In the genomic region with DNA sequence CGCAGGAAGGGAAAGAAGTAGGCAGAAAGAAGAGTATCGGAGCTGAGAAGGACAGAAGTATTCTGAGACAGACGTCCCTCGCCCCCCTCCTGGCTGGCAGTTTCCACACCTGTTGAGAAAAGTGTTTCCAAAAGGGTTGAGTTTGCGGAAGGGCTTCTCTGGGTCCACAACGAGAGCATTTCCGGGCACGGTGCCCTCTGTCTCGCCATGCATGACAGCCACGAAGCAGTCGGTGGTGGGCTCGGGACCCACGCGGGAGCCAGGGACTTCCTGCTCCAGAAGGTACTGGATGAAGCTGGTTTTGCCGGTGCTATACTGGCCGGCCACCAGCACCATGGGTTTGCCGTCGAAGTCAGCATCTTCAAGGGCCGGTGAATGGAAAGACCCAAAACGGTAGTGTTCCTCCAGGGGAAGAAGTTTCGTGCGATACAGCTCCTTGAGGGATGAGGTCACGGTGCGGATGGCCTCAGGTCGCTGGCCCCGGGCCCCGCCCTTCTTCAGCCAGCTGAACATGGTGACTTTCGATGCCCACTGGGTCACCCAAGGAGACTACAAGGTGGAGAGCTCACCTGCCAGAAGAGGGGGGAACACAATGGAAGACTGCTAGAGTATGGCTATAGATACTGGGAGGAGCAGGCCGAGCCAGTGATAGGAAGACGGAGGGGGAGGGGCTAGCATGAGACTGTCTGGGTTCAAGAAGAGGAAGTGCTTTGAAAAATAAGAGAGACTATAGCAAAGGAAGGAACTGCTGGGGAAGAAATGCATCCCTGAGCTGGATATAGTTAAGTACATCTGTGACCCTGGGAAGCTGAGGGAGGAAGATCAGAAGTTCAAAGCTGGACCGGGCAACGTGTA, we compare ENCODE assay signal across 10 mouse cellular contexts. TPM values are rescaled to one million over a fixed set of nuclear protein-coding genes. Genes with fewer than 3 reads are reported as not detected.
DNase-seq lines count a peak whose midpoint lies in the region; ATAC-seq and TF ChIP-seq lines count a peak whose summit lies in the region.
"Had no signal": no experiment of that assay in that cellular context is flagged by ENCODE, and none has a peak within 500 bp of the region (broad histone marks: within the 10 kb centered on the region; RNA-seq: fewer than 3 reads in every experiment).

No protein-coding gene starts in this region.

- TF ChIP-seq POLR2A in heart, adult 2 months (IDR thresholded peaks at IDR 0.05; ENCODE audit: insufficient read depth, low read depth, low read length), result no peak

- peaks cover 22% of the 10 kb centered on the region for H3K36me3 ChIP-seq in heart, adult 2 months (ENCODE audit: control insufficient read depth, insufficient read depth, low read length)
- H3K36me3 ChIP-seq in lung, embryonic 14.5 days (ENCODE audit: insufficient read depth), result peaks cover 25% of the 10 kb centered on the region
- H3K36me3 ChIP-seq in embryonic facial prominence, embryonic 13.5 days, result peaks cover 9% of the 10 kb centered on the region
- no peaks in the 10 kb centered on the region for H3K36me3 ChIP-seq in hindbrain, postnatal 0 days (ENCODE audit: insufficient read depth, low read length)

- no peaks in the 10 kb centered on the region for H3K79me2 ChIP-seq in heart, adult 2 months (replicated peaks; ENCODE audit: control insufficient read depth, insufficient read depth, low read length)

- peak overlapping the region; percentile 58 for H3K4me3 ChIP-seq in heart, adult 2 months
- no peak overlapping the region for H3K4me3 ChIP-seq in lung, embryonic 14.5 days (ENCODE audit: low read depth, low read length)
- H3K4me3 ChIP-seq in embryonic facial prominence, embryonic 13.5 days, result no peak overlapping the region
- H3K4me3 ChIP-seq in hindbrain, postnatal 0 days (ENCODE audit: low read length), result no peak overlapping the region

- no peaks in the 10 kb centered on the region for H3K27me3 ChIP-seq in heart, adult 2 months (ENCODE audit: control insufficient read depth, insufficient read depth, low read length)
- no peaks in the 10 kb centered on the region for H3K27me3 ChIP-seq in lung, embryonic 14.5 days (ENCODE audit: insufficient read depth, low read length)
- H3K27me3 ChIP-seq in embryonic facial prominence, embryonic 13.5 days, result no peaks in the 10 kb centered on the region
- no peaks in the 10 kb centered on the region for H3K27me3 ChIP-seq in hindbrain, postnatal 0 days (ENCODE audit: insufficient read depth, low read length)

- peak overlapping the region; percentile 59 for H3K9ac ChIP-seq in heart, adult 2 months (ENCODE audit: low read depth, low read length)
- no peak overlapping the region for H3K9ac ChIP-seq in lung, embryonic 14.5 days
- H3K9ac ChIP-seq in embryonic facial prominence, embryonic 13.5 days, result no peak overlapping the region
- H3K9ac ChIP-seq in hindbrain, postnatal 0 days (replicated peaks; ENCODE audit: low read length), result no peak overlapping the region

- no peak for ATAC-seq in lung, embryonic 14.5 days (ENCODE audit: insufficient read depth)
- no peak for ATAC-seq in embryonic facial prominence, embryonic 13.5 days (ENCODE audit: insufficient number of reproducible peaks, insufficient read depth, low FRiP score, low TSS enrichment, low read depth)
- ATAC-seq in neutrophil, adult 5-6 weeks (ENCODE audit: extremely low read depth, insufficient number of reproducible peaks, low FRiP score, poor library complexity, severe bottlenecking), result peak; percentile 13; the same call in 1 of the 2 replicates
- ATAC-seq in hindbrain, postnatal 0 days, result no peak
- ATAC-seq: activated CD4-positive, CD25-positive, alpha-beta regulatory T cell, adult 4 months had no signal

- TF ChIP-seq EP300 in heart, adult 2 months (IDR thresholded peaks at IDR 0.05; ENCODE audit: insufficient read depth, low read depth, low read length), result no peak

- intact Hi-C loops in heart, adult 2 months (cut with DNase I), result no loop called here

- peak overlapping the region; percentile 97 for H3K27ac ChIP-seq in heart, adult 2 months
- peak overlapping the region; percentile 78 for H3K27ac ChIP-seq in lung, embryonic 14.5 days (ENCODE audit: low read depth)
- H3K27ac ChIP-seq in embryonic facial prominence, embryonic 13.5 days, result peak overlapping the region; percentile 98
- no peak overlapping the region for H3K27ac ChIP-seq in hindbrain, postnatal 0 days

- 35% methylated on average over 32 of the region's 32 CpGs for WGBS in heart, adult 2 months
- WGBS in lung, embryonic 14.5 days, result 81% methylated on average over 32 of the region's 32 CpGs
- WGBS in embryonic facial prominence, embryonic 13.5 days, result 83% methylated on average over 32 of the region's 32 CpGs
- 82% methylated on average over 32 of the region's 32 CpGs for WGBS in hindbrain, postnatal 0 days

- TF ChIP-seq CTCF in heart, adult 2 months (IDR thresholded peaks at IDR 0.05), result no peak
- TF ChIP-seq CTCF in lung, embryonic 14.5 days (IDR thresholded peaks at IDR 0.05; ENCODE audit: low read depth), result no peak
- no peak for TF ChIP-seq CTCF in hindbrain, postnatal 0 days (IDR thresholded peaks at IDR 0.05; ENCODE audit: low read depth)

- no peaks in the 10 kb centered on the region for H3K9me3 ChIP-seq in lung, embryonic 14.5 days (ENCODE audit: low read depth, low read length)
- no peaks in the 10 kb centered on the region for H3K9me3 ChIP-seq in embryonic facial prominence, embryonic 13.5 days
- H3K9me3 ChIP-seq in hindbrain, postnatal 0 days (ENCODE audit: low read length), result no peaks in the 10 kb centered on the region

- H3K4me1 ChIP-seq in heart, adult 2 months (ENCODE audit: control insufficient read depth, insufficient read depth, low read length), result peaks cover 22% of the 10 kb centered on the region
- peaks cover 25% of the 10 kb centered on the region for H3K4me1 ChIP-seq in lung, embryonic 14.5 days (ENCODE audit: insufficient read depth)
- peaks cover 57% of the 10 kb centered on the region for H3K4me1 ChIP-seq in embryonic facial prominence, embryonic 13.5 days
- no peaks in the 10 kb centered on the region for H3K4me1 ChIP-seq in hindbrain, postnatal 0 days (ENCODE audit: insufficient read depth, low read length)

- peak in 1 of 2 experiments; percentile 60 for DNase-seq in heart, adult 2 months
- DNase-seq in heart, adult 8-10 months (ENCODE audit: low spot score), result no peak
- DNase-seq in lung, embryonic 14.5 days, result peak; percentile 45
- no peak for DNase-seq in lung, postnatal 14 days
- no peak for DNase-seq in thymus, postnatal 0 days (ENCODE audit: low spot score)
- no peak for DNase-seq in hindbrain, postnatal 0 days (ENCODE audit: low spot score)
- DNase-seq: thymus, postnatal 14 days had no signal

- H3K4me2 ChIP-seq in lung, embryonic 14.5 days, result peak overlapping the region; percentile 57
- peak overlapping the region; percentile 49 for H3K4me2 ChIP-seq in embryonic facial prominence, embryonic 13.5 days
- no peak overlapping the region for H3K4me2 ChIP-seq in hindbrain, postnatal 0 days (ENCODE audit: low read depth, low read length)

RNA-seq across cellular contexts. Expression of a gene that starts 3.3 kb away (rescaled TPM):
- total RNA-seq in heart, adult 2 months (2021), result 10 to 100 TPM; 76.8 to 91.3 TPM
- polyA plus RNA-seq in heart, adult 2 months (2012; rRNA removed), result 81.9 and 100 TPM in 2 replicates
- total RNA-seq in heart, adult 8-10 months (2022), result 10 to 100 TPM; 54.4 to 95.0 (median 82.9) TPM
- 61.2 and 67.5 TPM in 2 replicates for polyA plus RNA-seq in lung, embryonic 14.5 days (2014; fragmentation: Nextera tagmentation; extraction: Ambion mirVana)
- polyA plus RNA-seq in embryonic facial prominence, embryonic 13.5 days (2015; fragmentation: Nextera tagmentation; extraction: Ambion mirVana), result 36.9 and 41.2 TPM in 2 replicates
- 2.1 and 3.1 TPM in 2 replicates for total RNA-seq in neutrophil, adult 5-6 weeks (2017)
- 5.1 and 6.5 TPM in 2 replicates for polyA plus RNA-seq in thymus, postnatal 0 days (2015; fragmentation: Nextera tagmentation; extraction: Ambion mirVana)
- total RNA-seq in hindbrain, postnatal 0 days (2014; rRNA removed), result 5.0 and 9.5 TPM in 2 replicates
- polyA plus RNA-seq in hindbrain, postnatal 0 days (2015; fragmentation: Nextera tagmentation; extraction: Ambion mirVana), result 4.4 and 5.3 TPM in 2 replicates

RNA-seq across cellular contexts. Expression of a gene that starts 18.2 kb away (rescaled TPM):
- total RNA-seq in heart, adult 2 months (2021), result 100 to 1,000 TPM; 117 to 143 TPM
- polyA plus RNA-seq in heart, adult 2 months (2012; rRNA removed), result 56.3 and 60.0 TPM in 2 replicates
- total RNA-seq in heart, adult 8-10 months (2022), result 100 to 1,000 TPM; 121 to 147 (median 136) TPM
- 184 and 187 TPM in 2 replicates for polyA plus RNA-seq in lung, embryonic 14.5 days (2014; fragmentation: Nextera tagmentation; extraction: Ambion mirVana)
- polyA plus RNA-seq in embryonic facial prominence, embryonic 13.5 days (2015; fragmentation: Nextera tagmentation; extraction: Ambion mirVana), result 210 and 222 TPM in 2 replicates
- 260 and 300 TPM in 2 replicates for total RNA-seq in neutrophil, adult 5-6 weeks (2017)
- 273 and 293 TPM in 2 replicates for polyA plus RNA-seq in thymus, postnatal 0 days (2015; fragmentation: Nextera tagmentation; extraction: Ambion mirVana)
- total RNA-seq in hindbrain, postnatal 0 days (2014; rRNA removed), result 76.5 and 82.1 TPM in 2 replicates
- polyA plus RNA-seq in hindbrain, postnatal 0 days (2015; fragmentation: Nextera tagmentation; extraction: Ambion mirVana), result 124 and 127 TPM in 2 replicates

RNA-seq across cellular contexts. Expression of a gene that starts 41.8 kb away (rescaled TPM):
- total RNA-seq in heart, adult 2 months (2021), result 100 to 1,000 TPM; 170 to 195 TPM
- 312 and 325 TPM in 2 replicates for polyA plus RNA-seq in heart, adult 2 months (2012; rRNA removed)
- total RNA-seq in heart, adult 8-10 months (2022), result 100 to 1,000 TPM; 183 to 219 (median 204) TPM
- 909 and 927 TPM in 2 replicates for polyA plus RNA-seq in lung, embryonic 14.5 days (2014; fragmentation: Nextera tagmentation; extraction: Ambion mirVana)
- polyA plus RNA-seq in embryonic facial prominence, embryonic 13.5 days (2015; fragmentation: Nextera tagmentation; extraction: Ambion mirVana), result 1,180 and 1,188 TPM in 2 replicates
- 51.3 and 62.1 TPM in 2 replicates for total RNA-seq in neutrophil, adult 5-6 weeks (2017)
- polyA plus RNA-seq in thymus, postnatal 0 days (2015; fragmentation: Nextera tagmentation; extraction: Ambion mirVana), result 550 and 586 TPM in 2 replicates
- total RNA-seq in hindbrain, postnatal 0 days (2014; rRNA removed), result 501 and 566 TPM in 2 replicates
- polyA plus RNA-seq in hindbrain, postnatal 0 days (2015; fragmentation: Nextera tagmentation; extraction: Ambion mirVana), result 1,894 and 2,002 TPM in 2 replicates
